ENCODE assay signal across 8 mouse cellular contexts in the genomic region with DNA sequence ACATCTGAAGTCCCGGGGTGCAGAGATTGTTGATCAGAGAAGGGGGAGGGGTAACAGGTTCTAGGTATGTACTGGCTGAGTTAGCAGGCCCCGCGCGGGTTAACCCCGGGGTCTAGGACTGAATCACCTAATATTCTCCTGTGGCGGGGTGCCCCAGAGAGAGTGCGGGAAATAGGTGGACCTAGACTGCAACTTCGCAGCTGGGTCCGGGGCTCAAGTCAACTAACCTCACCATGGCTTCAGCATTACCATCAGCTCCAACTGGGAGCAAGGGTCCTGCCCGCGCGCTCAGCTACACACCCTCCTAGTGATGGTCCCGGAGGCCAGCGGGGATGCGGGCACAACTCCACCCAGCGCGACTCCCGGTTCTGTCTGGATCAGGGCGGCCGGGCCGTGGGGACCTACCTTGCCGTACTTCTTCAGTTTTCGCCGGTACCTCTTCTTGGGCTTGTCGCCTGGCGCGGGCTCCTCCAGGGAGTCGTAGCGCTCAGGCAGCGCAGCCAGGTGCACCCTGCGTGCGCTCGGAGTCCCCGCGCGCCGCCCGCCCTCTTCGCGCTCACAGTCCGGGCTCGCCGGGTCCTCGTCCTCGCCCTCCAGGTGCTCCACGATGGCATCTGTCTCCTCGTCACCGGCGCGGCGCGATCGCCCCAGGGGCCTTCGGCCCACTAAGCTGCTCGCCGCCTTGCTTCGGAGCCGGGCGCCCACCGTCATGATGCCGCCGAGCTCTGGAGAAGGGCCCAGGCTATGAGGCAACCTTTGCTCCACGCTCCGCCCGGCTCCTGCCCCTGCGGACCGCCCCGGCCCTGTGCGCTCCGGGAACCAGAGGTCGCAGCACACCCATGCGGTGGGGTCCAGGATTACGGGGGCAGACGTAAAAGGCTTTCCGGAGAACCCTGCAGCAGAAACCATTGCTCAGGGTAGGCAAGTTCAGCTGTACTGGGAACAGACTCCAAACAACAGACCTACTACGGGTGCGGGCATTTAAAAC. TPM values are rescaled to one million over a fixed set of nuclear protein-coding genes. Genes with fewer than 3 reads are reported as not detected.
DNase-seq lines count a peak whose midpoint lies in the region; ATAC-seq lines count a peak whose summit lies in the region.

A gene (minus strand): TSS at position 938 of the 988 bp plus-strand sequence.

- H3K27me3 ChIP-seq in hindbrain, embryonic 13.5 days: peaks cover 42% of the 10 kb centered on the region
- H3K27me3 ChIP-seq in megakaryocyte, embryonic 14.5 days (replicated peaks): peaks cover 71% of the 10 kb centered on the region
- H3K27me3 ChIP-seq in stomach, embryonic 15.5 days (replicated peaks): peaks cover 28% of the 10 kb centered on the region

- ATAC-seq in common myeloid progenitor, adult 5-6 weeks (replicated peaks; ENCODE audit: low read depth, poor library complexity, severe bottlenecking): peak; percentile 95
- peak; percentile 46; the same call in 1 of the 2 replicates for ATAC-seq in hindbrain, embryonic 13.5 days (ENCODE audit: low FRiP score)
- ATAC-seq in stomach, embryonic 15.5 days (ENCODE audit: insufficient read depth, low FRiP score, low read depth): peak; percentile 89

- 3% methylated on average over 77 of the region's 77 CpGs for WGBS in hindbrain, embryonic 13.5 days
- WGBS in stomach, embryonic 15.5 days: 3% methylated on average over 77 of the region's 77 CpGs

- no peak within 1 kb of the TSS for H3K27ac ChIP-seq in hindbrain, embryonic 13.5 days
- no peak within 1 kb of the TSS for H3K27ac ChIP-seq in stomach, embryonic 15.5 days

- no peaks in the 10 kb centered on the region for H3K36me3 ChIP-seq in hindbrain, embryonic 13.5 days
- no peaks in the 10 kb centered on the region for H3K36me3 ChIP-seq in megakaryocyte, embryonic 14.5 days (replicated peaks; ENCODE audit: low read length)
- no peaks in the 10 kb centered on the region for H3K36me3 ChIP-seq in stomach, embryonic 15.5 days

- peak within 1 kb of the TSS; percentile 78 for H3K4me2 ChIP-seq in hindbrain, embryonic 13.5 days
- H3K4me2 ChIP-seq in stomach, embryonic 15.5 days: peak within 1 kb of the TSS; percentile 82

- H3K9me3 ChIP-seq in hindbrain, embryonic 13.5 days: no peaks in the 10 kb centered on the region
- peaks cover 5% of the 10 kb centered on the region; the same call in 1 of the 2 replicates for H3K9me3 ChIP-seq in megakaryocyte, embryonic 14.5 days
- H3K9me3 ChIP-seq in stomach, embryonic 15.5 days: no peaks in the 10 kb centered on the region

- peak within 1 kb of the TSS; percentile 67 for H3K9ac ChIP-seq in hindbrain, embryonic 13.5 days
- peak within 1 kb of the TSS; percentile 20; the same call in 1 of the 2 replicates for H3K9ac ChIP-seq in stomach, embryonic 15.5 days

- H3K4me3 ChIP-seq in hindbrain, embryonic 13.5 days: peak within 1 kb of the TSS; percentile 47
- H3K4me3 ChIP-seq in megakaryocyte, embryonic 14.5 days (replicated peaks): peak within 1 kb of the TSS; percentile 84
- H3K4me3 ChIP-seq in stomach, embryonic 15.5 days (replicated peaks): peak within 1 kb of the TSS; percentile 52

- peaks cover 11% of the 10 kb centered on the region for H3K4me1 ChIP-seq in hindbrain, embryonic 13.5 days (replicated peaks)
- H3K4me1 ChIP-seq in megakaryocyte, embryonic 14.5 days: peaks cover 13% of the 10 kb centered on the region
- peaks cover 11% of the 10 kb centered on the region for H3K4me1 ChIP-seq in stomach, embryonic 15.5 days

- intact Hi-C loops in left cerebral cortex, postnatal 36 days (cut with DNase I): no loop called here

- peak; percentile 88 for DNase-seq in R1 (ENCODE audit: low read depth, low spot score)
- peak; percentile 69 for DNase-seq in gastrocnemius, postnatal 10 days
- DNase-seq in left cerebral cortex, postnatal 36 days (ENCODE audit: low spot score in 2 of 2): peak; percentile 39 to 54
- no peak for DNase-seq in right cerebral cortex, postnatal 10 days (ENCODE audit: low spot score in 2 of 2)

RNA-seq across cellular contexts. Expression of the gene that starts here (rescaled TPM):
- total RNA-seq in common myeloid progenitor, adult 5-6 weeks (2017): not detected in 2 replicates
- total RNA-seq in gastrocnemius, postnatal 10 days (2021): 10 to 100 TPM; 32.8 to 36.1 TPM
- polyA plus RNA-seq in hindbrain, embryonic 13.5 days (2015; fragmentation: Nextera tagmentation; extraction: Ambion mirVana): 1.1 and 1.2 TPM in 2 replicates
- 10 to 100 TPM; 39.6 to 50.5 TPM for total RNA-seq in left cerebral cortex, postnatal 36 days (2021)
- polyA plus RNA-seq in megakaryocyte, embryonic 14.5 days (2012; ENCODE audit: insufficient read depth, low replicate concordance): not detected in 2 replicates
- polyA plus RNA-seq in stomach, embryonic 15.5 days (2015; fragmentation: Nextera tagmentation; extraction: Ambion mirVana): 2.0 and 2.5 TPM in 2 replicates

Comparison
In these comparisons a context has a peak if more than half of its experiments do, and no peak if none do; other contexts are left out.
1. RNA of the gene that starts here (total RNA-seq): 39.6 to 50.5 TPM in left cerebral cortex, postnatal 36 days and 32.8 to 36.1 TPM in gastrocnemius, postnatal 10 days; not detected in common myeloid progenitor, adult 5-6 weeks; every median in the first group is over 10 times any median in the second.
2. Peak in ATAC-seq in common myeloid progenitor, adult 5-6 weeks; RNA of the gene not detected or under 1 TPM.
3. DNase-seq: peak in R1 (single experiment), gastrocnemius, postnatal 10 days (single experiment) and left cerebral cortex, postnatal 36 days (2 of 2); none in right cerebral cortex, postnatal 10 days (0 of 2).
4. Peak in every context shown above with its lines, with median percentiles within 50 percentile points of each other: ATAC-seq and H3K4me3 ChIP-seq.